Mouse (Mus musculus): Measurements from ENCODE around the gene Myo16.

The Myo16 gene

DNA sequence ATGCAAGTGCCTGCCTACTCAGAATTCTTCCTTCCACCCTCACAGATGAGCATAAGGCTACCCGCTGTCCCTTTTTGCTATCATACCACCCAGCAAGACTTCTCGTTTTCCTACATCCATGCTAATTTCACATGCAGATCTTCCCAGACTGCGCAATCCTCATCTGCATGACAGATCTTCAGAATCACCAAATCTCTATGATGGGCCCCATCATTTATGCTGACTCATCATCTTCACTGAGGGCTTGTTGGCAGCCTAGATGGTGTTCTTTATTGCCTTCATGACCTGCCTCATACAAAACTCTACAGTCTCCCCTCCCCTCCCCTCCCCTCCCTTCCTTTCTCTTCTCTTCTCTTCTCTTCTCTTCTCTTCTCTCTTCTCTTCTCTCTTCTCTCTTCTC lies 395.7 kb downstream of the Myo16 start:
- DNase-seq (ENCODE audit: low spot score): no peak

DNA sequence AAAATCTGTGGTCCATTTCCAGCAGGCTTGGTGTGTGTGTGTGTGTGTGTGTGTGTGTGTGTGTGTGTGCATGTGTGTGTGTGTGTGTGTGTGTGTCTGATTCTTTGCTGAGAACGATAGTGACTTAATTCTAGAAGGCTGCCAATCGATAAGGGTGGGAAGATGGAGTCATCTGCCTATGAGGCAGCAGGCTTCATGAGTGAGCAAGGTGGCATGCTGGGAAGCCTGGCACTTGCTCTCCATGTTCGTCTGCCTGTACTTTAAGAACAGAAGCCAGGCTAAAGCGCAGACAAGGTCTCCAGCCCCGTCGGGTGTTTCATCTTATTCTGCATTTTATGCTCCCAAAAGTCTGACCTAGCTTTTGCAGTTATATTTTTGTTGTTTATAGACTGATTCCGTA lies 404.2 kb downstream of the Myo16 start:
- DNase-seq (ENCODE audit: low spot score): no peak

DNA sequence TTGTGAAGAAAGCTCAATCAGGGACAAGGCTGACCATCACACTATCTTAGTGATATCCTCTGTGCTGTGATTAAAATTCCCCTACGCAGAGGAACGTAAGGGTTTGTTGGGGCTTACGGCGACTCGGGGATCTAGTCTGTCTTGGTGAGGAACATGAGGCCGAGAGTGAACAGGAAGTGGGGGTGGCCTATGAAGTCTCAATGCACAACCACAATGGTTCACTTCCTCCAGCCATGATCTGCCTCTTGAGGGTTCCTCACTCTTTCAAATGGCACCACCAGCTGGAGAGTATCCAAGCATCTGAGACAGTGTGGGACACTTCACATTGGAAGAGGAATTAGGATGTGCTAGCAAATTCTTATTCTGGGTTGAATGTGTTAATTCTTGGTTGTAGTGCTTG lies 405.8 kb downstream of the Myo16 start:
- no peak for DNase-seq (ENCODE audit: low spot score)

DNA sequence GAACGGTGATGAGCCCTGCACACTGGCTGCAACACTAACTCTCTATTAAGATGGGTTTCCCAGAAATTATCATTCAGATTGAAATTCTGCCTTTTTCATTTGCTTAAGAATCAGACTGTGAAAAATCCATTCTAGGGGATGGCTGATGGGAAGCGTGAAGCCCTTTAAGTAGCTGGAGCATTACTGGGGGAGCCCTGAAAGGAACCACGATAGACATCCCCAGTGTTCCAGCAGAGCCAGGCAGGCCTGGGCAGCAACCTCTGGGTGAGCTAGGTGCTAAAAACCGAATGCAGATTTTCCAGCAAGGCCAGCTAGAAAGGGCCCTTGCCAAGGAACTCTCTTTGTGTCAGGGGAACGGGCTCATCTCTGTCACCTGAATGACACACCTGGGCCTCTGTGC lies 407.9 kb downstream of the Myo16 start:
- no peak for DNase-seq (ENCODE audit: low spot score)

DNA sequence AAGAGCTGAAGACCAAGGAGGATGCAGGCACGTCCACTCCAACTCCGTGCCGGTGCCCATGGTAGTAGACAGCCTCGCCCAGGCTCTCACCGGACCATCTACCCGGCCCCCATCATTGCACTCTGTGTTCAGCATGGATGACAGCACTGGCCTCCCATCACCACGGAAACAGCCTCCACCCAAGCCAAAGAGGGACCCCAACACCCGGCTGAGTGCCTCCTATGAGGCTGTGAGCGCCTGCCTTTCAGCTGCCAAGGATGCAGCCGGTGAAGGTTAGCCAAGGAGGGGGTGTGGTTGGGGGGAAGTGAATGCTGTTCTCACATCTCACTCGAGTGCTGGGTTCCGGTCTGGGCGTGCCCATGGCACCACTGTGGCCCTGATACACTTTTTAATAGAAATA lies 408.3 kb downstream of the Myo16 start:
- no peak for DNase-seq (ENCODE audit: low spot score)

DNA sequence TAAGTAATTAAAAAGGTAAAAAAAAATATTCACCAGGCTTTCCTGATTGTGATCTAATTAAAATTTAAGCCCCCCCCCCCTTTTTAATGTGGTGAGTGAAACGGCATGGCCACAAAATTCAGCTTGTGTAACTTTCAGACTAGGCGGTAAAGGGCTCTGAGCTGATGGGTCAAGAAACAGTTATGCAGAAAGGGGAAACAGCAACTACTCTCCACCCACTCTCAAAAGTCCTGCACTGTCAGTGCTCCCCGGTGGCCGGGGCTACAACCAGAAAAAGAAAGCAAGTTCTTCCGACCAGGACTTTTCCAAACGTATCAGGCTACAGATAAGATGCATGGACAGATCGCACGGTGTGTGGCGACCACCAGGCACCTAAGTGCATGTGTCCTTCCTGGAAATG lies 408.9 kb downstream of the Myo16 start:
- DNase-seq (ENCODE audit: low spot score): no peak

DNA sequence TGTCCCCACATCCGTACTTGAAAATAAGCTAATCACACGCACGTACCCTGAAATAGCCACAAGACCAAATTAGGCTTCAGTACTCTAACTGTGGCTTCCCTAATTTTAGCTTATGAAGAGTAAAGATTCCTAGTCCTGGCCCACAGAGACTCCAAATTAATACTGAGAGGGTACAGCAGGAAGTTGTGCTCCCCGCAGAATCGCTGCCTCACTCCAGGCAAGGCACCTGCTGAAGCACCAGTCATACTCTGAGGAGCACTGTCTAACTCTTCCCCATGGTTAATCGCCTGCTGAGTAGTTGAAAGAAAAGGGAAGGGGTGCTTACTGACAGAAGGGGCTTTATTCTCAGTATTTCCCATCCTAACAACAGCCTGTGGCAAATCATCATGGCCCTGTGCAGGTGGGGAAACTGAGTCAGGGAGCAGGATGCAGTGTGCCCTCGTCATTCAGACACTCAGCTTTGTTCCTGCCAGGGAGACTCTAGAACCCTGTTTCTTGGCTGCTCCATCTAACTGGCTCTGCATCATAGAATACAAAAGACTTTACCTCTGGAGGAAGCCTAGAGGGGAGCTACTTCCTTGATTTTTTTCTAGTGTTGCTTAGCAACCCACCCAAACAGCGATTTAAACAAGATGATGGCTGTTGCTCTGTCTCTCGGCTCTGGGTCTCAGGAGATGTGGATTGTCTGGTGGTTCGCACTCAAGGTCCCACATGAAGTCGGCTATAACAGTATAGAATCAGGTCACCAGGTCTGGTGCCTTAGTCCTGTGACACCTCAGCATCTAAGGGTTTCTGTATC lies 411.7 kb downstream of the Myo16 start:
- no peak for DNase-seq (ENCODE audit: low spot score)

DNA sequence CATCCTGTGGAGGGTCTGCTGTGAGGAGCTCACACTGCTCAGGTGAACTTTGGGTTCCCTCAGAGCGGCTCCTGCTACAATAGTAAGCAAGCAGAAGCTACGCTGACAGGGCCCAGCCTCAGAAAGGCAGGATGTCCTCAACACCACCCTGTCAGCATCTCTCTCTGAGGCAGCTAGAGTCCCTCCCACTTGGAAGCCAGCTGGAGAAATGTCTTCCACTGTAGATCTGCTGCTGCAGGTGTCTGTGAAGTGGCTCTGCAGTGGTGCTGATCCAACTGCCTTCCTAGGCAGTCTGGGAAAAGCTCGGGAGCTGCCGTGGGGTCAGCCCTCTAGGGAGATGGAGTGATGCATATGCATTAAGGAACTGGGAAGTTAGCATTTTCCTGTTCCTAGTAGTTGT lies 414.7 kb downstream of the Myo16 start:
- no peak for DNase-seq (ENCODE audit: low spot score)

DNA sequence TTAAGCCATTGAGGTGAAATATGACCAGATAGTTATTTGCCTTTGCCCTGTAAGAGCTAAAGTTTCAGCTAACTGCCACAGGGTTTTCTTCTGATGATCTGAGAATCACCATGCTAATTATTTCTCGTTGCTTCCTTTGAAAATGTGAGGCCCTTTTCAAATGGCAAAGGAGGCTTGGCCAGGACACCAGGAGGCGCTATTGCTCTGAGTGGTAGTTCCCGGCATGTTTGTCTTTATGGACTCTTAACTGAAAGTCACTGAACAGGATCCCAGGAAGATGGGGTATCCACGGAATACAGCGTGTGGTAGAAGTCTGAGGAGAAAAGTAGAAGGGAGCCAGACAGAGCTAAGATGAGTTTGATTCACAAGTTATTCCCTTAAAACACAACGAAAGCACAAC lies 420.4 kb downstream of the Myo16 start:
- DNase-seq (ENCODE audit: low spot score): peak; percentile 84

DNA sequence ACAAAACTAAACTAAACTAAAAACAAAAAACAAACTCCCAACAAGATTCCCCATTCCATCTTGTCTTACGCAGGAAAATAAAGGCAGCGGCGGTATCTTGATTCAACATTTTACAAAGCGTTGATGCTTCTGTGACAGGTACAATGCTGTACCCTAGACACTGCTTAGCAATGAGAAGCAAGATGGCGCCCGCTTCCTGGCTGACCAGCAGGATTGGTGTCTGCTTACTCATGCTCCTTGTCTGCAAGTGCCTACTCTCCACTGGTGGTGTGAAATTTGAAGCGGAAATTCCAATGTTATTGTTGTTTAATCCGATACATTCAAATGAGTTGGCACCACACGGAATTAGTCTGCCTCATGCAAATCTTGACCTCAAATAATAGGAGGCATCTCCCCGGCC lies 421.5 kb downstream of the Myo16 start:
- DNase-seq (ENCODE audit: low spot score): no peak

DNA sequence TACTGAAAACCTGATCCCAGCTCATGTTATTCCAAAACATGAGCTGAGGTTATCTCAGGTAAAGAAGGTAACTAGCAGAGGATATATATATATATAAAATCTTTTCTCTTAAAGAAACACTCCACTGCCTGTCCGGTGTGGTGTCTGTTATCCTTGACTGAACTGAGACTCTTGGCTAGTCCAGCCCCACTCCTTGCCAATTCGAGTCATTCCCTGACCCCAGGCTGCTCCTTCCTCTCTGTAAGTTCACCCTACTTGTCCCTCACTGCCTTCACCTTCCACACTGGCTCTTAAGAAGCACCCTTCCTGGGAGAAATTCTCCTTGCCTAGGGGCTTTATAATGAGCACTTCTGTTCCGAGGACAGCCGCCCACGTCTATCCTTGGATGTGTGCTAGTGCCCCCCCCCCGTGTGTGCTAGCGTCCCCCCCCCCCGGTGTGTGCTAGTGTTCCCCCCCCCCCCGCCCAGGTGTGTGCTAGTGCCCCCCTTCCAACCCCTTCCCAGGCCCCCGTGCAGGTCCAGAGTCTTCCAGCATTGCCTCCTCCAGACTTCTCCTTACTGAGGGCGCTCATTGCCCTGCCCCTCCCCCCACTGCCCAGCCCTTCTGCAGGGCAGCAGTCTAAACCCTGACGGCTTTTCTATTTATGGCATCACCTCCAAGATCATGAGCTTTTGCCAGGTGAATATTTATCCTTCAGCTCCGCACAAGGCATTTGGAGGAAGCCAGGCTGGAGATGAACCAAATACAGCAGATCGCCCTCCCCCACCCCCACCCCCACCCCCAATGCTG lies 433.4 kb downstream of the Myo16 start:
- peak; percentile 52 for DNase-seq (ENCODE audit: low spot score)

DNA sequence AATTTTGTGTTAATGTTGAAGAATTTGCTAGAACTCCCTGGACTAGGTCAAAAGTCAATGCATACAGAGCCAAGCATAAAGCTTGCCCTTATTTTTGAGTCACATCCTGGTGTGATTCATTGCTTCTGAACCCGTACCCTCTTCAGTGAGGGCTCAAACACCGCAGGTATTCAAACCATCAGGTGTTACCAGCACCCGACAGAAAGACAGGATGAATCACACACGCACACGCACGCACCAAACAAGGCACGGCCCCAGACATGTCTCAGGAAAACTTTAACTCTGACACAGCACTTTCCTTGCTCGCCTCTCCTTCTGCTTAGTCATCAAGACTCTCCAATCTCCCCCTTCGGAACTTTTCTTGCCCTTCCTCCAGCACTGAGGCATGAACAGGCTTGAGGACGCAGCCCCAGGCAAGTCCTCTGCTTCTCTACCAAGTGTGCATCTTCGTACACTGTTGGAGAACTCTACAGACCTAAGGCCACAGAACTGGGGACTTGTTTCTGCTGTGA lies 435.8 kb downstream of the Myo16 start:
- no peak for DNase-seq (ENCODE audit: low spot score)

DNA sequence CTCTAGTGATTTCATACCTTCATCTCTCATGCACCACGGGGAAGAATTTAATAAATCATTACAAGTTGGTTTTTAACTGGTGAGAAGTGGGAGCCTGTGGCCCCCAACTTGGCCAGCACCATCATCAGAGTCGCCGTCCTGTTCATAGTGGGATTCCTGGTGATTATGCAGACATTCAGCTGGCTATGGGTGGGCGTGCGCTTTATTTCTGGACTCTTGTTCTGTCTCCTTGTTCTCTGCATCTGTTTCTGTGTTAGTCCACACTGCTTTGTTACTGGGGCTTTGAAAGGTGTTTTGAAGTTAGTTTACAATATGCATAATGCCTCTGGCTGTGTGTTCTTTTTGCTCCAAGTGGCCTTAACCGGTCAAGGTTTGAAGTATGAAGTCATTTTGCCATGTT lies 439.2 kb downstream of the Myo16 start:
- DNase-seq (ENCODE audit: low spot score): no peak

DNA sequence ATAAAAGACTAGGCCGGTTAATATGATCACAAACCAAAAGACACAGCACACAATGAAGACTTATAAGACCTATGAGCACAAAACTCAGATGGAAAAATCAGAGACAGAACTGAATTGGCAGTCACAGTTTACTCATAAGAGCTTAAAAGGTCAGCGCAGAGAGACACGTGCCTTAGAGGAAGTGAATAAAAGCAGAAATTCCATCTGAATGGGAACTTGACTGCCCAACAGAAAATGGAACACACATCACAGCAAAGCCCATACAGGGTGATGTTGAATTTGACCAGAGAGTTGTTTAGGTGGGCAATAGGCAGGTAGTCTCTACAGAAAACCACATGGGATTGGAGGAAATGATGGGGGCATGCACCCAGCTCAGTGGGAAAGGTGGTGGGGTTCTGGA lies 442.6 kb downstream of the Myo16 start:
- no peak for DNase-seq (ENCODE audit: low spot score)

DNA sequence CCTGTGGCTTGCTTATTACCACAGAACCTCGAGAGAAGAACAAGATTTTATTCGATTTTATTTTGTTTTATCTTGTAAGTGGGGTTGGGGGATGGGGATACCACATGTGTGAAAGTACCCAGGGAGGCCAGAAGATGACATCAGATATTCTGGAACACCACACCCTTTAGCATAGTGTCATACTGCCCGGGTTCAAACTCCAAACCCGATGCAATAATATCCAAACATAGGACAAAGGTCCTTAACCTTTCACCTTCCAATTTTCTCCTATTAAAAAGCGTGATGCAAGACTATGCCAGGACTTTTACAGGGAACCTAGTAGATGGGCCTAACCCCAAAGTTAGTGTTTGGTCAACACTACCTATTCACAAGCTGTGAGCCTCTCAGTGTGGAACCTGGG lies 443.9 kb downstream of the Myo16 start:
- DNase-seq (ENCODE audit: low spot score): no peak

DNA sequence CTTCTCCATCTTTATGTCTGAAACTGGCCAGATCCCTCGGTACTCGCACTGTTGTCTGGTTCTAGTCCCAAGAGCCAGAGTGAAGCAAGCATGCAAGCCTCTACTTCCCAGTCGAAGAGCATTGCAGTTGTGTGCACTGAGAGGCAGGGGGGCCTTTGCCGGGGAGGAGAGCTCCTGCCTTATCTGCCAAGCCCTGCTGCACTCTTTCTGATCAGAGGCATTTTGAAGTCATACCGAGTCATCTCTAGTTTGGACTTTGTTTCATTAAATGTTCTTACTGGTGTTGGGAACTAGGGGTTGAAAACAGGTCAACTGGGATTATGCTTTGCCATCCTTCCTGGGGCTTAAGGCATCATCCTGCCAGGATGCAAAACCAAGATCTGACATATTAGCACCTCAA lies 445.2 kb downstream of the Myo16 start:
- no peak for DNase-seq (ENCODE audit: low spot score)

DNA sequence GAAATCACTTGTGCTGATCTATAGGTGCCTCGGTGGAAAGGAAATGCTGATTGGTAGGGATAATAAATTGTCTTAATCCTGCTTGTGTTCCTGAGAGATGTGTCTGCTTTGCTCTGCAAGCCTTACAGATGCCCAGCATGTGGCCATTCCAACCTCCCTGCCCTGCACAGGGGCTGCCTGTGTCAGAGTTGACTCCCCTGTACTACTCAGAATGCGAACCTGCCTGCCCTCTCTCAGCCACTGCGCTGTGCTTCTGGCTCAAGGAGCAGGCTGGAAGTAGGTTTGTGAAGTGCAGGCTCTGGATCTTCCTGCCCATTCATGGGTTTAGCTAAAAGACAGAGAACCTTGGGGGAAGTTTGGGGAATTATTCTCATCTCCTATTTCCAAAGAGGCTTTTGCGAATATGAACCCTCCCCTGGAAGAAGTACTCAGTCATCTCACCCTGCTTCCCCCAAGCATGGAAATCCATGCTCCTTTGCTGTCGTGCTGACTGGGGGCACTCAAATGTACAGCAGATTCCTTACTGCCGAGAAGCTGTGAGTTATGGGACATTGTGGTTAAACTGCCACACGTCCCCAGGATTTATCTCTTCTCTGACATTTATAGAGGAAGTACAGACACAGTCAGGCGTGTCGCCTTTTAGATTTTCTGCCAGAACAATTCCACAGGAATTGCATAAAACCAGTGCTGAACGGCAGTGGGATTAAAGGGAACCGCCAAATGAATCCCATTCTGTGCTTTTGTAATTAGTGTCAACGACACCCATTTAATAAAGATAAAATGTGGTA lies 452.5 kb downstream of the Myo16 start:
- DNase-seq (ENCODE audit: low spot score): peak; percentile 63

DNA sequence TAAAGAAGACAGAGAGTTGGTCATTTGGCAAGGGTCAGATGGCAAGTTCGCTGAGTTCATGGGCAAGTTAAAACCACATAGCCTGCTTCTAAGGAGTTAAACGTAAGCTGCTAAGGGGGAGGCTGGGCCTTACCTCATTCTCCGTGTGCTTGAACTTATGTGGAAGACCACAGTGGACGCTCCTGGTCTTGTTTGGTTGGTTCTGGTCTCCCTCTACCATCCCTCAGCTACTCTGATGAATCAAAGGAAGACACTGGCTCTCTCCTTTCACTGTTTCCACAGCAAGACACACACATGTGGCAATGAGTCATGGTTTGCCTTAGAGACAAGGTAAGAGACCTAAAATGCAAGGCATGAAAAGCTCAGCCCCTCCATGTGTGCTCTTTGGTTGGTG lies 453.1 kb downstream of the Myo16 start:
- peak; percentile 74 for DNase-seq (ENCODE audit: low spot score)

DNA sequence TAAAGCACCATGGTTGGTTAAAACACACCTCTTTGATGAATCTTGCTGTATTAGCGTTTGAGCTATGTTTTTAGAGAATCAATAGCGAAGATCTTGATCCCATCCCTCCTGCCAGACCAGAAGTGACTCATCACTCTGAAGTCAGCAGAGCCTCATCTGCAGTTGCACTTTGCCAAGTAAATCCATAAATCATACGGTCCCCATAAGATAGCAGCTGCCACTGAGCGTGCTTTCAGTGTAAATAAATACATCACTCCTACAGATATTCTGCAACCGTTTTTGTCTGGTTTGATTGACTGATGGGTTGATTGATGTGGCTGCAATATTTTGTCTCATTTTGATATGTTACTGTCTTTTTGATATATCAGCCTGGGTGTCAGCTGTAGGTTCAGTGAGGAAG lies 457.9 kb downstream of the Myo16 start:
- DNase-seq (ENCODE audit: low spot score): peak; percentile 88

DNA sequence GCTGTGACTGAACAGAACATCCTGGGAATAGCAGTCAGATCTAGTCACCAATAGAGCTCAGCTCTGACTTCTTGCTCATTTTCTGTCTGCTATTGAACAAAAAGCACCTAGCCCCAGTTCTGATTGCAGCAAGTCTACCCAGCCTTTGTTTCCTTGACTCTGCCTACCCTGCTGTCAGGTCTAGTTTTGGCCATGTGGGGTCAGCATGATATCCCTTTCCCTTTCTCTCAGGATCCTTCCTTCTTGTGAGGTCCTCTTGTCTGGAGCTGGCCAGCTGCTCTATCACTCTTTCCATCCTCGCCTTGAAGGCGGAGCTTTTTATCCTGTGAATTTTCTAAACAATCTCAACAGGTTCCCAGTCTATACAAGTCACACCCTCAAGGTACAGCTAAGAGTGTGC lies 459.7 kb downstream of the Myo16 start:
- DNase-seq (ENCODE audit: low spot score): peak; percentile 54

DNA sequence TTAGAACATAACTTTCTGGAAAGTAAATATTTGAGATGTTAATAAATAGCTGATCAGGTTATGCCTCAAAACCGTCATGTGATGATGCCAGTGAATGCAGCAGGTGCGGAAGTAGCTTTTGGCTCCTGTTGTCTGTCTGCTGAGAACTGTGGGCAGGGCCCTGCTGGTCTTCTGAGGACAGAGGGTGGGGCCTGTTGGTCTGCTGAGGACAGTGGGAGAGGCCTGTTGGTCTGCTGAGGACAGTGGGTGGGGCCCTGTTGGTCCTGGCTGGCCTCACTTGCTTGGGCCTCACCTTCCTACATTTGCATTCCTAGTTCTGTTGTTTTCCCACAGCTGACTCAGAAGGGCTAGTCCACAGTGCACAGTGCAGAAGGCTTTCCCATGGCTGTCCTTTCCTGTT lies 466.0 kb downstream of the Myo16 start:
- DNase-seq (ENCODE audit: low spot score): no peak

DNA sequence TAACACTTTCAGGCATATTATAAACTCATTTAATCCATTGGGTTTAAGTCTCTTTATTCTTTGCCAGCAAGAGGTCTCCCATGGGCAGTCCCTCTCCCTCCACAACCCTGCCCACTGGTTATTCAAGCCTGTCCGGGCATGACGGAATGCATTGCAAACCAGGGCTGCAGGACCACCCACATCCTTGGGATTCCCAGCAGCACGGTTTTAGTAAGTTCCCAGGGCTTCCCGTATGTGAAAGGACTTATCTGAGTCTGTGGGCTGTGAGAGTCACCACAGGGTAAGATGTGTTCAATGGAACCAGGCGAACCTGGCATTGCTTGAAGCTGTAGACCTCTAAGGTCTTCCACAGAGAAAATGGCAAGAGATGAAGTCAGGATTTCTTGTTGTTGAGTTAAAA lies 471.6 kb downstream of the Myo16 start:
- no peak for DNase-seq (ENCODE audit: low spot score)

DNA sequence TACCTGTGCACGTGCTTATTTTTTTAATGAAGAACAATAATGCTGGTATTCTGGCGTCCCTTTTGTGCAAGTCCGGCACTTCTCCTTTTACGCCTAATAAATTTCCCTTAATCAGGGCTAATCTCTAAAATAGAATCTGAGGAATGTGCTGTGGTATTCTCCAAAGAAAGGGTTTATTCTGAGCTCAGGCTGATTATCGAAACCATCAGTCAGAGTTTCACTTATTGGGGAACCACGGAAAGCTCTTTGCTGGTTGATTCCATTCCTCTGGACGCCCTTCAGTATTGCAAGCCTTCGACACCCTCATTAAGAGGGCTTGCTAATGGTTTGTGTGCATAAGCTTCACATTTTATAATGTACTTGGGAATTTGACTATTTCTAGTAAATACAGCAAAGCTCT lies 475.0 kb downstream of the Myo16 start:
- DNase-seq (ENCODE audit: low spot score): no peak

All from MN1 (cell line).